Mouse (Mus musculus): ENCODE results near the gene Elf5. TPM values are rescaled to one million over a fixed set of nuclear protein-coding genes. Genes with fewer than 3 reads are reported as not detected.

Gene Elf5
- polyA plus RNA-seq, 1 experiment from 2014 or later = 4.9 TPM

DNA sequence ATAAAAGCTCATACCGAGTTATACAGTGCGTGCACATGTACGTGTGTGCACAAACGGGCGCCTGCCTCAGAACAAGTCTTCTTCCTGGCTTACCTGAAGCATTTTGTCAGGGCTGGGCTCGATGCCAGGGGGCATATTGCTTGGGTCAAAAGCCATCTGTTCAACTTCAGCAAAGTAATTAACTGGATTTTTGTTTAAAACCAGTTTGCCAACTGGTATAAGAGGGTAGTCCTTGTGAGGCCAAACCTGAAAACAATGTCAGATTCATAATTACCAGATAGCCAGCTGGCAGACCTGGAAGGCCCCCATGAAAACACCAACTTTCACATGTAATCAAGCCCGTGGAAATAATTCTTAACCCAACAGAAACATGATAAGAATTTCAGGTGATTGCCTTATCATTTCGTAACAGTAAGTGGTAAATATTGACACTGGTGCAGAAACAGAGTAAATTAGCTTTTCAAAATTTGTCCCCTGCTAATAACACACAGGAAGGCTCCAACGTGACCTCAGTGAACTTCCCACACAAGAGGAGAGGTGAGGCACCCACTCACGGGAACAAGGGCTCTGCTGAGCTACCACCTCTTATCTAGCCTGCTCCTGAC lies 55.6 kb downstream of the Elf5 start:
- DNase-seq (peak; percentile 52), ATAC-seq (ENCODE audit: insufficient read depth) (peak; percentile 49; the same call in 1 of the 2 replicates)
- TF ChIP-seq CTCF (IDR thresholded peaks at IDR 0.05; ENCODE audit: low read depth) = no peak
- H3K36me3 ChIP-seq (ENCODE audit: insufficient read depth) = peaks cover 79% of the 10 kb centered on the region
- 61% methylated on average over 10 of the region's 10 CpGs for WGBS
- no peak overlapping the region for H3K27ac ChIP-seq (ENCODE audit: low read depth)
- H3K9ac ChIP-seq = no peak overlapping the region
- no peaks in the 10 kb centered on the region for H3K4me1 ChIP-seq (ENCODE audit: insufficient read depth)
- H3K4me2 ChIP-seq = no peak overlapping the region
- no peaks in the 10 kb centered on the region for H3K27me3 ChIP-seq (ENCODE audit: insufficient read depth, low read length)
- no peaks in the 10 kb centered on the region for H3K9me3 ChIP-seq (ENCODE audit: low read depth, low read length)
- no peak overlapping the region for H3K4me3 ChIP-seq (ENCODE audit: low read depth, low read length)

DNA sequence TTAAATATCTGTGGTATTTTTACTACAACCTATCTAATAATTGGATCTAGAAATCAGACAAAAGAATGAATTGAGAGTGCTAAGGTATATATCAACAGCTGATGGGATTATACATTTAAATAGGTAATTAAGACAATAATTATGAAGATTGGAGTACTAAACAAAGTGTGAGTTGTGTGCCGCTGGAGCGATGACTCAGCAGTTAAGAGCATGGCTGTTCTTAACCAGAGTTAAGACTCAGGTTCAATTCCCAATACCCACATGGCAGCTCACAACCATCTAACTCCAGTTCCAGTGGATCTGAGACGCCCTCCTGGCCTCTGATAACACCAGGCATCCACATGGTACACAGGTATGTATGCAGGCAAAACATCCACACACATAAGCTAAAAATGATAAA lies 61.9 kb downstream of the Elf5 start:
- Histone ChIP-seq H3K4me3 (ENCODE audit: low read depth, low read length) (no peak overlapping the region), H3K9me3 (ENCODE audit: low read depth, low read length) (no peaks in the 10 kb centered on the region), H3K27ac (ENCODE audit: low read depth) (no peak overlapping the region), H3K4me1 (ENCODE audit: insufficient read depth) (no peaks in the 10 kb centered on the region), H3K4me2 (no peak overlapping the region), H3K36me3 (ENCODE audit: insufficient read depth) (peaks cover 56% of the 10 kb centered on the region), H3K9ac (no peak overlapping the region), H3K27me3 (ENCODE audit: insufficient read depth, low read length) (no peaks in the 10 kb centered on the region)
- 89% methylated on average over 3 of the region's 3 CpGs for WGBS
- no peak for DNase-seq
- no peak for TF ChIP-seq CTCF (IDR thresholded peaks at IDR 0.05; ENCODE audit: low read depth)
- ATAC-seq (ENCODE audit: insufficient read depth) = no peak

DNA sequence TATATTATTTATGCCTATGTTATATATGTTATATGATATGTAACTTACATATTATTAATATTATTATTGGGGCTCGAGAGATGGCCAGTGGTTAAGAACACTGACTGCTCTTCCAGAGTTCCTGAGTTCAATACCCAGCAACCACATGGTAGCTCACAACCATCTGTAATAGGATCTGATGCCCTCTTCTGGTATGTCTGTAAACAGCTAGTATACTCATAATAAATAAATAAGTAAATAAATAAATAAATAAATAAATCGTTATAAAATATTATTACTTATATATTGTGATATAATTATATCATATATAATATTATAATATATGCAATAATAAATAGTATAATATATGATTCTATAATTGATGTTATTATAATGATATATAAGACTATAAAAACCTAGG lies 64.7 kb downstream of the Elf5 start:
- H3K9me3 ChIP-seq (ENCODE audit: low read depth, low read length) = no peaks in the 10 kb centered on the region
- H3K4me2 ChIP-seq = no peak overlapping the region
- H3K4me1 ChIP-seq (ENCODE audit: insufficient read depth) = no peaks in the 10 kb centered on the region
- 83% methylated on average over 2 of the region's 2 CpGs for WGBS
- no peak for TF ChIP-seq CTCF (IDR thresholded peaks at IDR 0.05; ENCODE audit: low read depth)
- ATAC-seq (ENCODE audit: insufficient read depth) (no peak), DNase-seq (no peak)
- H3K9ac ChIP-seq = no peak overlapping the region
- H3K4me3 ChIP-seq (ENCODE audit: low read depth, low read length) = no peak overlapping the region
- no peaks in the 10 kb centered on the region for H3K27me3 ChIP-seq (ENCODE audit: insufficient read depth, low read length)
- no peak overlapping the region for H3K27ac ChIP-seq (ENCODE audit: low read depth)
- peaks cover 32% of the 10 kb centered on the region for H3K36me3 ChIP-seq (ENCODE audit: insufficient read depth)

DNA sequence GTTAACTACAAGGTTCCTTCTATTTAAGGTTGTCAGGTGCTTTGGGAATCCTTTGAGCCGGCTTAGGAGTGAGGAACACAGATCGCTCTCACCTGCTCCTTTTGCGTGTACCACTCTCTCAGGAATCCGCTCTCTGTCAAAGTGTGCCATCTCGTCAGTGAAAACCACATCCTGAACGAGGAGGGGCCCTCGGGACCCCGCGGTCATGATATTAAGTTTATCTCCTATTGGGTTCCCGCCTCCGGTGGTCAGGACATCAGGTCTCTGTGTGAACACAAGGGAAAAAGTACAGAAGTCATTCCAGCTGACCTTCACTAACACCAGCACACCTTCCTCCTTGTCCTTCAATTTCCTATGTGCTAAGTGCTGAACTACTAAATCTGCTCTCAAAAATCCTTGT lies 65.2 kb downstream of the Elf5 start:
- no peak for TF ChIP-seq CTCF (IDR thresholded peaks at IDR 0.05; ENCODE audit: low read depth)

DNA sequence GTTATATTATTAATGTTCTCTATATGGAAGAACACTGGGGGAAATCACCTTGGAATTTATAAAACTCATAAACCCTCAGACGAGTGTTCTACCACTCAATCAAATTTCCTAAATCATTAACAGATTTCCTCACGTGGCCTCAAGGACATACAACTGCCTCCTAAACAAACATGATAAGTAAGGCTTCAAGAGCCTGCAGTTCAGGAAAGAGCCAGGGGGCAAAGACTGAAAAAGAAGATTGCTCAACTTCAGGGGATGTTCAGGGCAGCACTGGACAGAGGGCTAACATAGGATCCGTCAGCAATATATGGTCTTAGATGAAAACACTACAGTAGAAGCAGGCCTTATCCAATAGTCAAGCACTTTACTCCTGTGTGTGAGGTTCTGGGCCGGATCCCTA lies 66.0 kb downstream of the Elf5 start:
- H3K9ac ChIP-seq = no peak overlapping the region
- H3K4me3 ChIP-seq (ENCODE audit: low read depth, low read length) = no peak overlapping the region
- H3K27me3 ChIP-seq (ENCODE audit: insufficient read depth, low read length) = no peaks in the 10 kb centered on the region
- peaks cover 26% of the 10 kb centered on the region for H3K36me3 ChIP-seq (ENCODE audit: insufficient read depth)
- no peak overlapping the region for H3K27ac ChIP-seq (ENCODE audit: low read depth)
- 57% methylated on average over 4 of the region's 4 CpGs for WGBS
- no peak for DNase-seq
- H3K4me2 ChIP-seq = no peak overlapping the region
- H3K9me3 ChIP-seq (ENCODE audit: low read depth, low read length) = no peaks in the 10 kb centered on the region
- TF ChIP-seq CTCF (IDR thresholded peaks at IDR 0.05; ENCODE audit: low read depth) = no peak
- ATAC-seq (ENCODE audit: insufficient read depth) = no peak
- no peaks in the 10 kb centered on the region for H3K4me1 ChIP-seq (ENCODE audit: insufficient read depth)

More for the DNA sequence above, 65.2 kb downstream of the Elf5 start:
- no peaks in the 10 kb centered on the region for H3K4me1 ChIP-seq (ENCODE audit: insufficient read depth)
- H3K27ac ChIP-seq (ENCODE audit: low read depth) = no peak overlapping the region
- H3K27me3 ChIP-seq (ENCODE audit: insufficient read depth, low read length) = no peaks in the 10 kb centered on the region
- H3K9ac ChIP-seq = no peak overlapping the region
- ATAC-seq (ENCODE audit: insufficient read depth) (no peak), DNase-seq (no peak)
- H3K4me3 ChIP-seq (ENCODE audit: low read depth, low read length) = no peak overlapping the region
- no peak overlapping the region for H3K4me2 ChIP-seq
- H3K9me3 ChIP-seq (ENCODE audit: low read depth, low read length) = no peaks in the 10 kb centered on the region
- peaks cover 27% of the 10 kb centered on the region for H3K36me3 ChIP-seq (ENCODE audit: insufficient read depth)
- 83% methylated on average over 11 of the region's 11 CpGs for WGBS

DNA sequence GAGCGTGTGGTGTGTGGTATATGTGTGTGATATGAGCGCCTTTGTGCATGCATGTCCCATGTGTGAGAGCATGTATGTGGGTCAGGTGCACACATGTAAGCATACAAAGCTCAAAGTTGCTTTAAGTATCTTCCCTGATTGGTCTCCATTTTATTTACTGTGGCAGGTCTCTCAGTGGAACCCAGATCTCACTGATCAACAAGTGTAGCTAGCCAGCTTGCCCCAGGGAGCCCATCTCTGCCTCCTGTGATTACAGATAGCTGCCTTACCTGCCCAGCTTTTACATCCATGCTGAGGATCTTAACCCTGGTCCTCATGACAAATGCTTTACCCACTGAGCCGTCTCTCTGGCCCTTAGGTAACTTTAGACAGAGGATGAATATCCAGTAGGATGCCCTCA lies 66.8 kb downstream of the Elf5 start:
- H3K4me3 ChIP-seq (ENCODE audit: low read depth, low read length) = no peak overlapping the region
- peaks cover 1% of the 10 kb centered on the region; the same call in 1 of the 2 replicates for H3K4me1 ChIP-seq (ENCODE audit: insufficient read depth)
- no peak overlapping the region for H3K27ac ChIP-seq (ENCODE audit: low read depth)
- H3K4me2 ChIP-seq = no peak overlapping the region
- DNase-seq = no peak
- no peaks in the 10 kb centered on the region for H3K9me3 ChIP-seq (ENCODE audit: low read depth, low read length)
- TF ChIP-seq CTCF (IDR thresholded peaks at IDR 0.05; ENCODE audit: low read depth) = no peak
- H3K27me3 ChIP-seq (ENCODE audit: insufficient read depth, low read length) = no peaks in the 10 kb centered on the region
- H3K9ac ChIP-seq = no peak overlapping the region
- no peak for ATAC-seq (ENCODE audit: insufficient read depth)
- H3K36me3 ChIP-seq (ENCODE audit: insufficient read depth) = peaks cover 21% of the 10 kb centered on the region
- 91% methylated on average over 3 of the region's 3 CpGs for WGBS

DNA sequence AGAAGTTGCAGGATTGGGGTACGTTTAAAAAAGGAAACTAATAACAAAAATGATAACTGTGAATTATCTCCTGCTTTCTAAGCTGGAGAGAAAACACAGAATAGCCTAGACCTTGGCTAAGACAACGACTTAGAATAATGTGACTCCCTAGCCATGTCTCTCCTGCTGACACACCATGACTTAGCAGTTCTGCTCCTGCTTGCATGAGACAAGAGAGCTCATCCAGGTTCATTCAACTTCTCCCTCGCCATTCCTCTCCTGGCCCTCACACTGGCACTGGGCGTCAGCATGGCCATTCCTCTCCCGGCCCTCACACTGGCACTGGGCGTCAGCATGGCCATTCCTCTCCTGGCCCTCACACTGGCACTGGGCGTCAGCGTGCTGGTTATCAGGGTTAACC lies 68.8 kb downstream of the Elf5 start:
- H3K27me3 ChIP-seq (ENCODE audit: insufficient read depth, low read length) = no peaks in the 10 kb centered on the region
- no peak for TF ChIP-seq CTCF (IDR thresholded peaks at IDR 0.05; ENCODE audit: low read depth)
- 82% methylated on average over 8 of the region's 8 CpGs for WGBS
- peaks cover 6% of the 10 kb centered on the region for H3K36me3 ChIP-seq (ENCODE audit: insufficient read depth)
- no peak for DNase-seq
- no peak overlapping the region for H3K27ac ChIP-seq (ENCODE audit: low read depth)
- H3K9me3 ChIP-seq (ENCODE audit: low read depth, low read length) = no peaks in the 10 kb centered on the region
- no peak for ATAC-seq (ENCODE audit: insufficient read depth)
- no peak overlapping the region for H3K9ac ChIP-seq
- H3K4me1 ChIP-seq (ENCODE audit: insufficient read depth) = peaks cover 8% of the 10 kb centered on the region; the same call in 1 of the 2 replicates
- no peak overlapping the region for H3K4me3 ChIP-seq (ENCODE audit: low read depth, low read length)
- no peak overlapping the region for H3K4me2 ChIP-seq

Measured in lung, embryonic 14.5 days (tissue).